Mouse (Mus musculus) limb, embryonic 13.5 days (tissue): ENCODE data around the gene Arhgap32. TPM values are rescaled to one million over a fixed set of nuclear protein-coding genes. Genes with fewer than 3 reads are reported as not detected.
"Not testable (repeated sequence)": the region's sequence is repeated elsewhere in the genome, so short reads cannot be mapped to it uniquely, and the experiment has no call there.

Source experiments
- ATAC-seq: fragments of 200-750 bp; cut with Nextera tagmentation; 2 replicates; pipeline ENCODE4 v1.8.0; 2017; ENCODE audit warnings: low read depth, moderate number of reproducible peaks, moderate TSS enrichment; ENCODE audit not compliant: low FRiP score
- H3K27ac ChIP-seq: fragments of 300-500 bp; sonication (generic); 2 replicates; pipeline ENCODE4 v1.5.1; 2015; ENCODE audit warnings: inconsistent platforms, mild to moderate bottlenecking, moderate library complexity
- H3K27me3 ChIP-seq: fragments of 300-500 bp; sonication (generic); 2 replicates; pipeline ENCODE4 v1.6.1; 2015; ENCODE audit warnings: mild to moderate bottlenecking, inconsistent platforms
- H3K36me3 ChIP-seq: fragments of 300-500 bp; sonication (generic); 2 replicates; pipeline ENCODE4 v1.6.1; 2015; ENCODE audit warnings: inconsistent platforms, mild to moderate bottlenecking, moderate library complexity
- H3K4me1 ChIP-seq: fragments of 300-500 bp; sonication (generic); 2 replicates; pipeline ENCODE4 v1.6.1; 2015; ENCODE audit warnings: inconsistent platforms
- H3K4me2 ChIP-seq: fragments of 300-500 bp; sonication (generic); replicated peaks from 2 replicates; pipeline ENCODE4 v1.6.1; 2015; ENCODE audit warnings: inconsistent platforms, mild to moderate bottlenecking, moderate library complexity
- H3K4me3 ChIP-seq: fragments of 300-500 bp; sonication (generic); 2 replicates; pipeline ENCODE4 v1.5.1; 2015; ENCODE audit warnings: moderate library complexity, mild to moderate bottlenecking, inconsistent platforms
- H3K9ac ChIP-seq: fragments of 300-500 bp; sonication (generic); 2 replicates; pipeline ENCODE4 v1.6.1; 2015; ENCODE audit warnings: mild to moderate bottlenecking, inconsistent platforms
- H3K9me3 ChIP-seq: fragments of 300-500 bp; sonication (generic); 2 replicates; pipeline ENCODE4 v1.6.1; 2016; ENCODE audit warnings: inconsistent platforms
- WGBS: fragments of 180-500 bp; shearing (Covaris S2); methylation state at CpG from one replicate; pipeline ENCODE4 v1.1.7; 2015; 5-methylcytosine and 5-hydroxymethylcytosine counted together
- polyA plus RNA-seq: library from polyadenylated mRNA; unstranded; fragments of >200 nt; fragmentation: Nextera tagmentation; extraction: Ambion mirVana; gene quantifications from 2 replicates; pipeline ENCODE4 v1.2.1, GENCODE M21; 2015

Gene Arhgap32
- polyA plus RNA-seq, 1 experiment from 2014 or later = 6.6 TPM

GRCm38 (mm10) chr9:32104670-32105069 lies 11.3 kb upstream of the Arhgap32 start:
- H3K27ac ChIP-seq = no peak overlapping the region
- 79% methylated on average over 8 of the region's 8 CpGs for WGBS
- no peak overlapping the region for H3K9ac ChIP-seq
- H3K27me3 ChIP-seq = no peaks in the 10 kb centered on the region
- no peaks in the 10 kb centered on the region for H3K36me3 ChIP-seq
- no peak for ATAC-seq
- peaks cover 4% of the 10 kb centered on the region; the same call in 1 of the 2 replicates for H3K4me1 ChIP-seq
- H3K4me2 ChIP-seq = no peak overlapping the region
- no peak overlapping the region for H3K4me3 ChIP-seq
- H3K9me3 ChIP-seq = no peaks in the 10 kb centered on the region

GRCm38 (mm10) chr9:32110376-32110775 lies 5.6 kb upstream of the Arhgap32 start:
- Histone ChIP-seq H3K9me3 (no peaks in the 10 kb centered on the region), H3K4me1 (no peaks in the 10 kb centered on the region), H3K4me2 (no peak overlapping the region), H3K9ac (no peak overlapping the region), H3K36me3 (no peaks in the 10 kb centered on the region), H3K4me3 (no peak overlapping the region), H3K27ac (no peak overlapping the region), H3K27me3 (no peaks in the 10 kb centered on the region)
- WGBS = 96% methylated on average over 2 of the region's 2 CpGs
- no peak for ATAC-seq

- ATAC-seq = no peak
- no peak overlapping the region for H3K9ac ChIP-seq
- H3K4me1 ChIP-seq = peaks cover 9% of the 10 kb centered on the region
- WGBS = 66% methylated on average over 5 of the region's 5 CpGs
- H3K4me2 ChIP-seq = no peak overlapping the region
- no peak overlapping the region for H3K4me3 ChIP-seq
- H3K36me3 ChIP-seq = no peaks in the 10 kb centered on the region
- H3K27me3 ChIP-seq = no peaks in the 10 kb centered on the region
- no peak overlapping the region for H3K27ac ChIP-seq
- 0 out of 2 replicates have a peak, but pooled peaks cover 3% of the 10 kb centered on the region for H3K9me3 ChIP-seq
Measured at GRCm38 (mm10) chr9:32116272-32116671, 336 bp downstream of the Arhgap32 start.

GRCm38 (mm10) chr9:32117876-32118275 lies 1.9 kb downstream of the Arhgap32 start:
- Histone ChIP-seq H3K9me3 (0 out of 2 replicates have a peak, but pooled peaks cover 10% of the 10 kb centered on the region), H3K27ac (no peak overlapping the region; the same call in 1 of the 2 replicates), H3K9ac (no peak overlapping the region), H3K4me1 (peaks cover 9% of the 10 kb centered on the region), H3K4me3 (no peak overlapping the region), H3K36me3 (no peaks in the 10 kb centered on the region), H3K27me3 (no peaks in the 10 kb centered on the region), H3K4me2 (no peak overlapping the region)
- whole genome bisulfite sequencing = 42% methylated on average over 4 of the region's 4 CpGs
- ATAC-seq = no peak

- Histone ChIP-seq H3K9ac (no peak overlapping the region), H3K27ac (no peak overlapping the region), H3K4me2 (no peak overlapping the region), H3K36me3 (no peaks in the 10 kb centered on the region), H3K27me3 (no peaks in the 10 kb centered on the region), H3K9me3 (0 out of 2 replicates have a peak, but pooled peaks cover 10% of the 10 kb centered on the region), H3K4me3 (no peak overlapping the region), H3K4me1 (peaks cover 9% of the 10 kb centered on the region)
- no peak for ATAC-seq
Measured at GRCm38 (mm10) chr9:32118433-32118832, 2.5 kb downstream of the Arhgap32 start.

GRCm38 (mm10) chr9:32119586-32119985 lies 3.6 kb downstream of the Arhgap32 start:
- no peak overlapping the region for H3K27ac ChIP-seq
- H3K36me3 ChIP-seq = no peaks in the 10 kb centered on the region
- no peak overlapping the region for H3K4me2 ChIP-seq
- no peaks in the 10 kb centered on the region for H3K27me3 ChIP-seq
- peaks cover 9% of the 10 kb centered on the region for H3K4me1 ChIP-seq
- WGBS = 84% methylated on average over 6 of the region's 6 CpGs
- 0 out of 2 replicates have a peak, but pooled peaks cover 10% of the 10 kb centered on the region for H3K9me3 ChIP-seq
- H3K4me3 ChIP-seq = no peak overlapping the region
- no peak overlapping the region for H3K9ac ChIP-seq
- ATAC-seq = no peak

GRCm38 (mm10) chr9:32120162-32120561 lies 4.2 kb downstream of the Arhgap32 start:
- 76% methylated on average over 1 of the region's 1 CpGs for WGBS
- no peaks in the 10 kb centered on the region for H3K27me3 ChIP-seq
- 0 out of 2 replicates have a peak, but pooled peaks cover 10% of the 10 kb centered on the region for H3K9me3 ChIP-seq
- no peaks in the 10 kb centered on the region for H3K36me3 ChIP-seq
- no peak for ATAC-seq
- H3K4me1 ChIP-seq = peaks cover 9% of the 10 kb centered on the region
- H3K4me2 ChIP-seq = no peak overlapping the region
- H3K4me3 ChIP-seq = no peak overlapping the region
- no peak overlapping the region for H3K27ac ChIP-seq
- no peak overlapping the region for H3K9ac ChIP-seq

GRCm38 (mm10) chr9:32121271-32121670 lies 5.3 kb downstream of the Arhgap32 start:
- ATAC-seq, H3K9ac ChIP-seq, H3K4me2 ChIP-seq, H3K36me3 ChIP-seq, H3K4me1 ChIP-seq, H3K27me3 ChIP-seq, H3K27ac ChIP-seq, H3K4me3 ChIP-seq: not testable (repeated sequence)
- WGBS = 96% methylated on average over 13 of the region's 13 CpGs
- 0 out of 2 replicates have a peak, but pooled peaks cover 10% of the 10 kb centered on the region for H3K9me3 ChIP-seq

- Histone ChIP-seq H3K27me3 (no peaks in the 10 kb centered on the region), H3K9ac (no peak overlapping the region), H3K4me2 (no peak overlapping the region), H3K9me3 (no peaks in the 10 kb centered on the region), H3K27ac (no peak overlapping the region), H3K36me3 (peaks cover 3% of the 10 kb centered on the region; the same call in 1 of the 2 replicates), H3K4me3 (no peak overlapping the region), H3K4me1 (no peaks in the 10 kb centered on the region)
- ATAC-seq = no peak
Measured at GRCm38 (mm10) chr9:32136195-32136594, 20.3 kb downstream of the Arhgap32 start.

- Histone ChIP-seq H3K27me3 (no peaks in the 10 kb centered on the region), H3K9me3 (no peaks in the 10 kb centered on the region), H3K4me1 (no peaks in the 10 kb centered on the region), H3K27ac (no peak overlapping the region), H3K4me2 (no peak overlapping the region), H3K4me3 (no peak overlapping the region), H3K9ac (no peak overlapping the region), H3K36me3 (peaks cover 3% of the 10 kb centered on the region; the same call in 1 of the 2 replicates)
- no peak for ATAC-seq
- WGBS = 76% methylated on average over 11 of the region's 11 CpGs
Measured at GRCm38 (mm10) chr9:32136680-32137295, 20.9 kb downstream of the Arhgap32 start.

GRCm38 (mm10) chr9:32137697-32138426 lies 21.9 kb downstream of the Arhgap32 start:
- ATAC-seq = no peak
- Histone ChIP-seq H3K4me3 (no peak overlapping the region), H3K4me2 (no peak overlapping the region), H3K4me1 (peaks cover 4% of the 10 kb centered on the region), H3K27me3 (no peaks in the 10 kb centered on the region), H3K9me3 (no peaks in the 10 kb centered on the region), H3K27ac (no peak overlapping the region), H3K9ac (no peak overlapping the region), H3K36me3 (peaks cover 3% of the 10 kb centered on the region; the same call in 1 of the 2 replicates)
- 90% methylated on average over 14 of the region's 14 CpGs for WGBS

- peaks cover 3% of the 10 kb centered on the region; the same call in 1 of the 2 replicates for H3K36me3 ChIP-seq
- H3K9ac ChIP-seq = no peak overlapping the region
- H3K27ac ChIP-seq = no peak overlapping the region
- 91% methylated on average over 5 of the region's 5 CpGs for WGBS
- ATAC-seq = no peak
- no peak overlapping the region for H3K4me2 ChIP-seq
- H3K4me3 ChIP-seq = no peak overlapping the region
- no peaks in the 10 kb centered on the region for H3K9me3 ChIP-seq
- H3K27me3 ChIP-seq = no peaks in the 10 kb centered on the region
- H3K4me1 ChIP-seq = peaks cover 7% of the 10 kb centered on the region
Measured at GRCm38 (mm10) chr9:32138616-32139015, 22.7 kb downstream of the Arhgap32 start.
